Mouse (Mus musculus): ENCODE measurements around the gene Gm12248.

Gene Gm12248

DNA sequence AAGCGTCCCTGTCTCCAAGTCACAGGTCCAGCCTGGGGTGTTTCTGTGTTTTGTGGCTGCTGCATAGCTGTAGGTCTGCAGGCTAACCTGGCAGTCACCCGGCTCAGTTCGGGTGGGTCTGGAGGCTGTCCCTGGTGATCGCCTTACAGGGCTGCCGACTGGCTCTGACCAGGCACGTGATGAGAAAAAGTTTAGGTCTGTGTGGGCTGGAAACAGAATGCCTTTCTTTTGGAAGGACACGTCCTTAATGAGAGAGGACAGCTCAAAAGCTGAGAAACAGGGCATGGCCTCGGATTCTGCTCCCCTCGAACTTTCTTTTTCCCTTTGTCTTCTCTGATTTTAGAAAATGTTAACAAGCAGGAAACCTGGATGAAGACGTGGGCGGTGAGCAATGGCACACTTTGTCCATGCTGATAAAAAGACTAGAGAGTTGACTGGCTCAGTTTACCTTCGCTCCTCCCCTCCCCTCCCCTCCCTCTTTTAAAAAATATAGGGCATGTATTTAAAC is at the start of gene Gm12248:
Gm12248 (minus strand) TSS at position 114 of the 508 bp plus-strand sequence.
- DNase-seq: no peak

DNA sequence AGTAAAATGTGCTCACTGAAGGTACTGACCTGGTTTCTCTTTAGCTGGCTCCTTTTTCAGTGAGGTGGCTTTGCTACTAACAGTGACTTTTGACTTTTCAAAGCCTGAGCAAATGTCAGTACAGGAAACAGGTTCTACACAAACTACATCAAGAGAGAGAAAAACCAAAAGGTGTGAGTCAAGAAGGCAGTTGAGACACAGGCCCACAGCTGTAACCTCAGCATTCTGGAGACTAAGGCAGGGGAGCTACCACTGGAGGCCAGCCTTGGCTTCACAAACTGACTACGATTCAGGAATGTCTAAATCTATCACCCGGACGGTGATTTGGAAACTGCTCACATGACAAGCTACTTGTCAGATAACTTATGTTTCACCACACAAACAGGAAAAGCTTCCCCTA is 46.5 kb upstream of the Gm12248 start:
- no peak for DNase-seq

DNA sequence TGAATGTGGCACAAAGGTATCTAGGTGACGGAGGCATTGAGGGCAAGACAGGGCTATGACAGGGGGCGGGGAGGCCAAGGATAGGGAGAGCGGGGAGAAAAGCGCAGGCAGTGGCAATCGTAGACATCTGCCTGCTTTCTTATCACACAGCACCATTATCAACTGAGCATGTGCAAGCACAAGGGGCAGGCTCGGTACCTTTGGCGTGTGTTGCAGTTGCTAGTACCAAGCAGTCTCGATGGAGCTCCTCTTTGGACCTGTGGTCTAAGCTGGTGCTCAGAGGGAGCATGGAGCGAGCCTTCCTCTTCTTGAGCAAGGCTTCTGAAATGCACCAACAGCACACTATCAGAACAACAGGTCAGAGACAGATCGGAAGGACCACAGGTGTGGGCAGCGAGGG is 45.9 kb upstream of the Gm12248 start:
- no peak for DNase-seq

DNA sequence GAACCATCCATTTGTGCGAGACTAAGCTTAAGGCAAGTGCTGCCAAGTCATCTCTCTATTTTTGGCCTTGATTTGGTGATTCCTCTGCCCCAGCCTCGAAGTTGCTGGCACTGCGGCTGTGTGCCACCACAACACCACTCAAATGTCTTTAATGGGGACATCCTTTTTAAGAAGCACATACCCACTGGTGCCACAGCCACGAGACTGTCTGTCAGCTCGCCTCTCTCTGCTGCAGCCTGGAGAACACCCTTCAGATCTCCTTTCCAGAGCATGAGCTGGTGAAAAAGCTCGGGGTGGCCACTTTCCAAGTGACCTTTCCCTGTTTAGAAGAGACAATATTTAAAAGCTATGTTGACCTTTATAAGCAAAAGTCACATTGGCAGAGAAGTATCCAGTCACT is 43.7 kb upstream of the Gm12248 start:
- no peak for DNase-seq

DNA sequence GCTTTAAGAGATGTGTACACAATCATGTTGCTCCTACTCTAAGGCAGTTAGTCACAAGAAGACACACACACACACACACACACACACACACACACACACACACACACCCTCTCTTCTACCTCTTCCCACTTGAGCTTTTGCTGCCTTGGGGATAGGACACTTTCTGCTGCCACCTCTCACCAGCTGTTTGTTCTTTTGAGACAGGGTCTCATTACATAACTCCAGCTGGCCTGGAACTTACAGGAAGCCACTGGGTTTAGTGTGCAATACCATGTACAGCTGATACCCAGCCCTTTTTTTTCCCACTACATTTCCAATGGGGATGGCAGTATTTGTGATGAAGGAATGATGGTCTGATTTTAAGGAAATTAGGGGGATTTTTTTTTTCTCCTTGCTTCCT is 42.4 kb upstream of the Gm12248 start:
- no peak for DNase-seq

DNA sequence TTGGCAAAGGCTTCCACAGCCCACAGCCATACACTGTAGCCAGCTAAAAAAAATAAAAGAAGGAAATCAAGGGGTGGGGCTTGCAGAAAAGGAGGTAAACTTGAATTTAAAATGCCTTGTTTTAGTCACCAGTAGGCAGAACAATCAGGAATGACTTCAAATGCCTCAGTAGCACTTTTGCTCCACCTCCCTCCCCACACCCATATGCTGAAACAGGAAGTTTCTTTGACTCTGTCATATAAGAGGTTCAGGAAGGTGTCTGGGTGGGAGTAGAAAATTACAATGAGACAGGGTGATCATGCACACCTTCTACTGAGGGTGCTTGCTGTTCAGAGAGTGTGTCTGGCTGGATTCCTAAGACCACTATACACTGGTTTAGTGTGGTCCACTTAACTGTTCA is 41.9 kb upstream of the Gm12248 start:
- no peak for DNase-seq

DNA sequence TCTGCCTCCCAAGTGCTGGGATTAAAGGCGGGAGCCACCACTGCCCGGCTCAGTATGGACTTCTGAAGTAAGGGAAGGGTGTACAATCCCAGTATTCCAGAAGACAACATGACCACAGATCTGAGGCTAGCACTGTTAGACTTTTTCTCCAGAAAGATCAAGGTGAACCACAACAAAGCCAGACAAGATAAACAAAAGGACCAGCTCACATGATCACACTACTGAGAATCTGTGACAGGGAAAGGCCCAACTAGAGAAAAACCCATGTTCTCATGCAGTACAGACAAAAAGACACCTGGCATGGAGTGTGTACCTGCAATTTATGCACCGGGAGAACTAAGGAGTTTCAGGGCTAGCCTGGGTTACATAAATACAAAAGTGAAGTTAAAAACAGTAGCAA is 39.1 kb upstream of the Gm12248 start:
- DNase-seq: no peak

DNA sequence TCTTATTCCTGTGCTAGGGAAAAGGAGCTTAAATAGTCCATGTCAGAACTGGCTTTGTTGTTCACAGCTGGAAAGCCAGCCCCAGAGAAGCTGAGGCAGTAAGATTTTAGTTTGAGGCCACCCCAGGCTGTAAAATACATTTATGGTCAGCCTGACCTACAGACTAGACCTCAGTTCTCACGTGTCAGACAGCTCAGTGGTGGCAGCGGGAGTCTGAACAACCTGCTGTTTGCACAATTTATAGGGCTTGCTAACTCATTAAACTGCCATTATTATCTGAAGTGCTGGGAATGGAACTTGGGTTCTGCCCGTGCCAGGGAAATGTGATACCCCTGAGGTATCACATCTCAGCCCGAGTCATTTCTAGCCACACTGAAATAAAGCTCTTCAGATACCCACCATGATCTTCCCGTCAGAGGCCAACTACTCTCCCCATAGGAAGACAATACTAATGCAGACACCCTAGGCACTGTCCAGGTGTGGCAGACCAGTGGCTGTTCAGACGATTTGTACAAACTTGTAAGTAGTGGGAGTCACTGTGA is 36.4 kb upstream of the Gm12248 start:
- DNase-seq: no peak

DNA sequence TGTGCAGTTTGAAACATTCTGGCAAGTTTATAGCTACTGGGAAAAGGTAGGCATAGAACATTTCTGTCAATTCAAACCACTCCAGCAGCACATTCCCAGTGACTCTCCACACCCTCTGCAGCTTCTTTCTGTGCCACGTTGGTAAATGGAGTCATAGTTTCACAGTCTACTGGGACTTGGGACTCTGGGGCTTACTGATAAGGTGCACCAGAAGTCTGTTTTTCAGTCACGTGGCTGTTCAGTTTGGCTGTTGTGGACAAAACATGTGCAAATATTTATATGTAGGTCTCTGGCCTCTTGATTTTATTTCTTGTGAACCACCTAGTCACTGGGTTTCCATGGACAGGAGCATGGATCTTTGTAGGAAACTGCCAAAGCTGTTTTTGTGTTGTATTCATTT is 34.6 kb upstream of the Gm12248 start:
- DNase-seq: no peak

DNA sequence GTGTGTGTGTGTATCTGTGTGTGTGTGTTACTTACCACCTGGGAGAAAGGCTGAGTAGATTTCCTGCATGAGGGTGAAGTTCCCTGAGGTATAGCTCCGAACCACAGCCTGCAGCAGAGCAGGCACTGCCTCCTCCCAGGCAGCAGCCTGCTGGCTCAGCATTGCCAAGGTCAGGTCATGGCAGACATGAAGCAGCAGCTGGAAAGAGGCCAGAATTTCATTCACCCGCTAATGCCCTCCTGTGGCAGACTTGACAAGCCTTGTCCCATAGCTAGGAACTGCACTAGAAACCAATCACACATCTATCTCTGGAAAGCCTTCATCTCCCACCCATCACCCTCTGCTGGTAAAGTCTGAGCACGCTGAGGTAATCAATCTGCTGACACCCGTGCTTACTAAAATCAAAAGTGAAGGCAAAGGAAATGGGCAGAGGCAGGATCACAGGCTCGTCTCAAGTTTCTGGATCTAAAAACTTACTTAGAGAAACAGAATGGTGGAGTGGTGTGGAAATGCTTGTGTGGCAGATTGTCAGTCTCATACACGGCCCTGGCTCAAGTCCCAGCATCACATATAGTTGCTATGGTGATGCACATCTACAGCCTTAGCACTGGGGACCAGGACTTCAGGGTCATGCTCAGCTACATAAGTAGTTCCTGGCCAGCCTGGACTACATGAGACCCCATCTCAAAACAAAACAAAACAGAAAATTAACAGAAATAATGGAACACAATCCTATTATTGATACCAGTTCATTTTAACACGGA is 33.6 kb upstream of the Gm12248 start:
- DNase-seq: peak; percentile 81

DNA sequence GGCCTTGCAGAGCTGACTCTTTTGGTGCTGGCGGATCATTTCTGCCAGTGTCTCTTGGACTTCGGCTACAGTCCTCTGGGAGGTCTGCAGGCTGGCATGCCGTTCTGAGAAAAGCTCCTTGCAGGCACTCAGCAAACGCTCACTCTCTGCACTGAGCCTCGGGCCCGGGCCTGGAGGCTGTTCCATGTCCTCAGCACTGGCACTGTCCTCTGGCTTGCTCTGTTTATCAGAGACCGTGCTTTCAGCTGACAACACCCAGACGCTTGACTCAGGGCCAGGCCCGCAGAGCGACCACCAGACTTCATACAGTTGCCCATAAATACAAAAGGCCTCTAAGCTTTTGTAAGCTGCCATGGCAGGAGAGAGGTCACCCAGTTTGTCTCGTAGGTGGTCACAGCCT is 32.1 kb upstream of the Gm12248 start:
- no peak for DNase-seq

DNA sequence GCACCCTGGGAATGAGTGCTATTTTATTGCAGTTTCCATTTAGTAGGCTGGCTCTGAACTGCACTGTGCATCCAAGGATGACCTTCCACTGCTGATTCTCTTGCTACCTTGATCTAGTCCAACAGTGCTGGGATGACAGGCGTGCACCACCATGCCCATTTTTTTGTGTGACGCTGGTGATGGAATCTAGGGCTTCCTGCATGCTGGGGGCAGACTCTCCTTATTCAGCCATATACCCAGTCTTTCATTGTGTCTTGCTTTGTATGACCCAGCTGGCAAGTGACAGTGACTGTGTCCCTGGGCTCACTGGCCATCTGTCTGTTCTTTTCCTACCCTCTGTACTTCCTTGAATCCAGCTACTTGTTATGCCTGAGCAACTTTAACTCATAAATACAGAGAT is 30.8 kb upstream of the Gm12248 start:
- DNase-seq: peak; percentile 56

DNA sequence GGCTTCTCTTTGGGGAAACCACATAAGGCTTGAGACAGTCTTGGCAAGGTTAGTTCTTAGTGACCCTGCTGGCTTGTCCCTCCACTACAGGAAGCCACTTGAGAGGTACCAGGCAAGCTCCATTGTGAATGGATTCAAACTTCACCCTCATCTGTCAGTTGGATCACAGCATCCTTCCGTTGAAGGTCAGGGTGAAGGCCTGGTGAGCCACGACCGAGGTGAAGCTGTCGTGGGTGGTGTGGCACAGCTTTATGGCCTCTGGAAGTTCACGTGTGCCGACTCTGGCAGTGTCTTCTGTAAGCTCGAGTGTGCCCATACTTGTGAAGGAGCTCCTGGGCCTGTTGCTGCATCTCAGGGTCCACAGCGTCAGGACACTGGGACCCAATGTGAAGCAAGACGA is 28.4 kb upstream of the Gm12248 start:
- DNase-seq: no peak

DNA sequence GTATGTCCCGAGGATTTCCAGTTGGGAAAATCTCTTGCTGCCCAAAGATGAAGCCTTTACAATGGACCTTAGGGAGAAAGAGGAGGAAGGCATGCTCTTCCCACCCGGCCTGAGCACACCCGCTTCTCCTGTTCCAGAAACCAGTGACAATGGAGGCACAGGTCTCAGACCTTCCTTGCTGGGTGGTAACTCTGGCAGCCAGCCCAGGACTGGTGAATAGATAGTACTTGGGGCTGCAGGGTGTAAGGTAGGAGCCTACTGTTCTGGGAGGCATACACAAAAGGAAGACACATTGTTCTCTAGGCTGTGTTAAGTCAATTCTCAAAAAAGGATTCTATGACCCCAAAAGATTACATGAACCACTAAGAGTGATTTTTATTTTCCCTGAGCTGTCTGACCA is 27.7 kb upstream of the Gm12248 start:
- no peak for DNase-seq

DNA sequence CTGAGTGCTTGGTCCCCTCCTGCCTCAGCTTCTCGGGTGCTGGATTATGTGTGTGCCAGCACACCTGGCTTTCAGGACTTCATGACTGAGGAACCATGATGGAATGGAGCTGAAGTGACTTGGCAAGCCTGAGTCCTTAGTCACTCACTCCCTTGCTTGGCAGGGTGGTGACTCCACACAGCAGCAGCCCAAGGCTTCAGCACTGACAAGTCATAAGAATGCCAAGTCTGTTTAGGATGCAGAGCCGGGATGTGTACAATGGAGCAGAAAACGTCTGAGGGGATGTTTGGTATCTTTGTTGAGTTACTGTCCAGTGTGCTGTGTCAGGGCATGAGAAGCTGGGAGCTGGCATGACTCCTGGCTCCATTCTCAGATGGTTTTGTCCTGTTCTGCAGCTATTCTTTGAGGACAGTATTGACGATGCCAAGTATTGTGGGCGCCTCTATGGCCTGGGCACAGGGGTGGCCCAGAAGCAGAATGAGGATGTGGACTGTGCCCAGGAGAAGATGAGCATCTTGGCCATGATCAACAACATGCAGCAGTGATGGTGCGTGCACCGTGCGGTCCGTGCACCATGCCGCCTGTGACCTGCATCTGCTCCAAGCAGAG is 24.2 kb upstream of the Gm12248 start:
- DNase-seq: no peak

DNA sequence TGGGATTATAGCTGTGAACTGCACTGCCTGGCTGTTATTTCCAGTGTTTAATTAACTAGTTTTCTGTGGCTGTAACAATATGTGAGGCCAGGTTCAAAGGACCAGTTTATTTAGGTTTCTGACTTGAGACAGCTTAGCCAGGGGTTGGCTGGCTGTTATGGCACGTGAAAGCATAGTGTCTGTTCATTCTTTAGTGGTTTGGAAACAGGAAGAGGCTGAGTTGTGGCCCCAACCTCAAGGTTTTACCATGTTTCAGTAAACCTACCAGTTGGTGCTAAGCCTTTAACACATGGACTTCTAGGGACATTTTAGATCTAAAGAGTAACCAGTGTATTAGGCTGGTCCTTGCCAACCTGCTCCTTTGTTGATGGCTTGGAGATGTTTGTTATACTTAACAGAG is 23.6 kb upstream of the Gm12248 start:
- DNase-seq: no peak

DNA sequence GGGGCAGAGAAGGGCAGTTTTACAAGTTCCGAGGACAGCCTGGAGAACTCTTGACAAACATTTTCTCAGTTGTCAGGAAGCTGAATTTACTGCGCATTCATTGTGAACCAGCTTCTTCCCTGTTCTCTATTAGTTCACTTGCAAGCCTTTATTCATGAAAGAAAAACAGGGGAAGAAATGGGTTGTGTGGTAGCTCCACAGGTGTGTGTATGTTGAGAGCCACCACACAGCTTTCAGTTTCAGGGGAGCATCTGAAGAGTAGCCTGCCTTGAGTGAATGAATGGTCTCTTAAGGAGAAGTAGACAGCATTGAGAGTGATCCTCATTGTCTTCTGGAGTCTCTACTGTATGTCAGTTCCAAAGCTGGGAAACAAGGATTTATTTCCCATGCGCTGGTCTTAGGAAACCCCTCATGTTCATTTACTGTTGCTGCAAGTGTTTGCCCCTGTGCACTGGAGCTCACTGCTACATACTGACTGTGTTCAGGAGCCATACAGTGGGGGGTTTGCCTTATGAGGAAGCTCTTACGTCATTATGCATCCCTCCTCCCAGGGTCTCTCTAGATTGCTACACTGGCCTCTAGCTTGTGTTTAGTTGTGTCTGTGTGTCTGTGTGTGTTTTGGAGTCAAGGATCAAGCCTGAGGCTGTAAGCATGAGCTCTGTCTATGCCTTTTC is 14.9 kb upstream of the Gm12248 start:
- no peak for DNase-seq

DNA sequence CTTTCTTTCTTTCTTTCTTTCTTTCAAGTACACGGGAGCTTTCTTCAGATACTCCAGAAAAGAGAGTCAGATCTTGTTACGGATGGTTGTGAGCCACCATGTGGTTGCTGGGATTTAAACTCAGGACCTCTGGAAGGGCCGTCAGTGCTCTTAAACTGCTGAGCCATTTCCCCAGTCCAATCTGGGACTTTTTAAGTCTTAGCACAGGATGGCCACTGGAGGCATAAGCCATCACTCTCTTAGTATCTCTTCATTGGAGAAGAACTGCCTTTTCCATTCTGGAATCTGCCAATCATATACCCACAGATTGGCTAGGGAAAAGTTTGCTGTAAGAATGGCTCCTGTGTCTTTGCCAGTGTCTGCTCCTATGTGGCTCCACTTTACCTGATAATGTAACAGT is 14.1 kb upstream of the Gm12248 start:
- DNase-seq: no peak

DNA sequence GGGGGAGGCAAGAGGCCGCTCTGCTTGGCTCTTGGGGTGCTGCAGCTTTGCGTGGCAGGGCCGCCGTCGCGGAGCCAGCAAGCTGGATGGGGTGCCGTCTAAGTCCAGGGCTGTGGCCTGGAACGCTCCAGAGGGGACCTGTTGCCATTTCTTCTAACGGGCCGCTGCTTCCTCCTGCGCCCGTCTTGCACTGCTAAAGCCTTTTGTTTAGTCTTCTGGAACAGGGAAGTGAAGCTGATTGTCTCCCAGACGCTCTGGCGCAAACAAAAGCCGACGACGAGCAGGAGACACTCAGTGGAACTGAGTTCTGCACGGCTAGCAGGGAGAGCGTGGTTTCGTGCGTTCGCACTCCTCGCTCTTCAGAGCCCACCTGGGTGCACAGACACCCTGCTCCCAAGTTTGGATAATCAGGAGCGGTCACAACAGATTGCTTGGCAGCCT is 11.4 kb upstream of the Gm12248 start:
- DNase-seq: no peak

DNA sequence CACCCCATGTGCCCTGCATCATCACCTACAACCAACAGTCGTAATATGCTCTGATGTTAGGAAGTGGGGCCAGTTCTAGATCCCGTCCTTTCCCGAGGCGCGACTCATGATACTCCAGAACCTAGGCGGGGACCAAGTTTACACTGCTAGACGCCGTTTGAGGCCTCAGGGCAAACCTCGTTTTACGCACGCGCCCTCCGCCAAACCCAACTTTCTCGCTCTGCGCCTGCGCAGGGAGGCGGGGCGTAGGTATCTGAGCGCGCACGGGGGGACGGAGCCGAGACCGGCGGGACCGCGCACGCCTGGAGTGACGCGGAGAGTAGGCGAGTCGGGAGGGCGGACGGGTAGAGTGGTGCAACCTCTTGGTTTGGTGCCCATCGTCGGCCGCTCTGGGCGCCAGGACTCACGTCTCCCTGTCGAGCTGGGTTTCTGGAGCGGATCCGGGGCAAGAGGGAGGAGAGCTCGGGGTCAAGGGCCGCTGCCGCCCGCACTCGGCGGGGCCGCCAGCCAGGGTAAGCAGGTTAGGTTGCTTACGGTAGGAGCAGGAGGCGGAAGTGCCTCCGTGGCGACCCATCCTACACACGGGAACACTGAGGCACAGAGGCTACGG is 10.9 kb upstream of the Gm12248 start, which contains the start of gene Cnot8:
Cnot8 (plus strand) TSS at position 457 of the 610 bp plus-strand sequence.
- DNase-seq: peak; percentile 99

DNA sequence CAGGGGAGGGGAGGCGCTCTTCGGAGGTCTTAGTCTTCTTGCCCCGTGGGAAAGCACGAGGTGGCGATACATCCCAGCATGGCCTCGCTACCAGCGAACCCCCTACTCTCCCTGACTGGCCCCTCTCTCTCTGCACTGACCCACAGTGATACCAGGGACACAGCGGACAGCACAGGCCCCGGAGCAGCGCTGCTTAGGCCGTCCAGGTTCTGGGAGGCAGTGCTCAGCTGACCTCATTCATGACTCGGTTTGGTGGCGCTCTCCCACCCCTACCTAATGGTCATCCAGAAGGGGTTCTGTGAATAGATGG is 10.4 kb upstream of the Gm12248 start:
- DNase-seq: no peak

DNA sequence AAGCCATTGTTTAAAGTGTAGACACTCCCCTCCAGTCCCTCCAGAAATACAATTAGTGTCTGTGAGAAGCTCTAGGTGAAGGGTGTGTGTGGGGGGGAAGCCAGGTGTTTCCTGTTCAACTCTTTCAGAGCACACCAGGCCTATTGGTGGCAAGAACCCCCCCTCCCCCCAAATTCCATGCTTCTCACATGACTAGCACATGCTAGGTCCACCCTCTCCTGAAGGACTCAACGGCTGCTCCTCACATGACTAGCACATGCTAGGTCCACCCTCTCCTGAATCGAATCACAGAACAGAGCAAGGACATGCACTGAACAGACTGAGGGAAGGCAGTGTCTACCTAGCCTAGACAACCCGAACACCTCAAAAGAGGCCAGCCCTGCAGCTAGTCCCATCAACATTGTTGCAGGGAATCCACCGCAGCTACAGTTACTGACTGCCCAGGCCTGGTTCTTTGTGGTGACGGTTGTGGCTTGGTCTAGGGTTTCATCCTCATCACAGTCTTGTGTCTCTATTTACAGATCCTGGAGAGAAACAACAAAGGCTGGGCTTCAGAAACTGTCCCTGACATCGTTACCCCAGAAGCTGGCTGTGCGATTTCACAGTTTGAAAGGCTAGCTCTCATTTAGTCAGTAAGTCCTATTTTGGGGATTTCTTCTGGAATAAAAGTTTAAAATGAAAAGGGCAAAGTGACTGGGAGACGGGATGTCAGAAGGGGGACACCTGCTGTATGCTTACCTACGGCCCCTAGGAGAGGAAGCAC is 9.8 kb upstream of the Gm12248 start:
- DNase-seq: peak; percentile 42

DNA sequence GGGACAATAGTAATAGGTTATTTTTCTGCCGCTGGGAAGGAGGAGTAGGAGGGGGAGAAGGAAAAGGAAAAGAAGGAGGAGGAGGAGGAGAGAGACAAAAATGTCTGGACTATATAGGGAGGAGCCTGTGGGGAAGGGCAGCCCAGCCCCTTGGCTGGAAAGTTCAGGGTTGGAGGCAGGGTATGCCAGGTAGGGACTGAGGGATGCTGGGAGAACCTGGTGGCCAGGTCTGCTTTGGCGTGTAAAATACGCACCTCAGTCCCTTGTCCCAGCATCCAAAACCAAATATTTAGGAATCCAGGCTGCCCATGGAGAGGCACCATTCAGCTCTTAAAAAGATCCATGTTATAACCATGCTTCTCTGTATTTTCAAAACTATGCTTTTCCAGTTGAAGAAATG is 9.2 kb upstream of the Gm12248 start:
- DNase-seq: peak; percentile 43
